Mouse (Mus musculus) urinary bladder, postnatal 25 days (tissue): ENCODE results near the gene Adamts13.

Source experiments
- DNase-seq: peaks from one replicate; pipeline ENCODE4 v3.0.0; 2022; ENCODE audit warnings: low spot score

Adamts13 gene

GRCm38 (mm10) chr2:27038596-27038995 is 65.4 kb downstream of the Adamts13 start:
- peak; percentile 71 for DNase-seq

GRCm38 (mm10) chr2:27039286-27039685 is 66.1 kb downstream of the Adamts13 start:
- no peak for DNase-seq

- no peak for DNase-seq
Observed at GRCm38 (mm10) chr2:27042131-27042844, 69.1 kb downstream of the Adamts13 start.

- peak; percentile 73 for DNase-seq
Observed at GRCm38 (mm10) chr2:27043461-27043860, 70.2 kb downstream of the Adamts13 start.

GRCm38 (mm10) chr2:27044166-27044565 is 71.0 kb downstream of the Adamts13 start:
- no peak for DNase-seq

- DNase-seq: no peak
Observed at GRCm38 (mm10) chr2:27044641-27045040, 71.4 kb downstream of the Adamts13 start.

- peak; percentile 39 for DNase-seq
Observed at GRCm38 (mm10) chr2:27045979-27046770, 73.0 kb downstream of the Adamts13 start.

GRCm38 (mm10) chr2:27049408-27049807 is 76.2 kb downstream of the Adamts13 start:
- DNase-seq: no peak

GRCm38 (mm10) chr2:27058251-27058650 is 85.0 kb downstream of the Adamts13 start:
- no peak for DNase-seq

GRCm38 (mm10) chr2:27058751-27059150 is 85.5 kb downstream of the Adamts13 start:
- no peak for DNase-seq

- DNase-seq: no peak
Observed at GRCm38 (mm10) chr2:27059187-27059586, 86.0 kb downstream of the Adamts13 start.
